Mouse (Mus musculus): Measurements from ENCODE around the gene Tesmin. TPM values are rescaled to one million over a fixed set of nuclear protein-coding genes. Genes with fewer than 3 reads are reported as not detected.

The Tesmin gene
- polyA plus RNA-seq (2012; rRNA removed), result 0.62 and 0.85 TPM in 2 replicates

DNA sequence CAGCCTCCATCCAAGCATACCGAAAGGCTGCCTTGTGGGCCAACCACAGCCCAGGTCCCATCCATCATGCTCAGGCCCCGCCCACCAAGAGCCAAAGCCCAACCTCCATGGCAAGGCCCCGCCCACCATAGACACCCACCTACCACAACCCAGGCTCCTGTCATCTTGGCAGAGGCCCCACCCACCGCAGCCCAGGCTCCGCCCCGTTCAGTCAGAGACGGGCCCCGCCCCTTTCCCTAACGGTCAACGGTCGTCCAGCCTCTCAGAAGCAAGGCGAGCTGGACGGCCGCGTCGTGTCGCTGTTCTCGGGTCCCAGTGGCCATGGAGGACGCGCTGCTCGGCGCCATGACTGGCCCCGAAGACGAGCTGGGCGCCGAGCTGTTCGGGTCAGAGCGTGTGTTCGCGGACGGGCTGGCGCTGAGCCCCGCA lies at the start of gene Tesmin:
Gene Tesmin (plus strand): TSS at position 229 of the 429 bp plus-strand sequence.
- Histone ChIP-seq H3K4me3 (ENCODE audit: control insufficient read depth, insufficient read depth, low read length) (peak within 1 kb of the TSS; percentile 53), H3K36me3 (ENCODE audit: control insufficient read depth, insufficient read depth, low read length) (peaks cover 9% of the 10 kb centered on the region), H3K27me3 (ENCODE audit: control insufficient read depth, insufficient read depth, low read length) (no peaks in the 10 kb centered on the region), H3K4me1 (replicated peaks; ENCODE audit: control insufficient read depth, insufficient read depth, low read length) (peaks cover 6% of the 10 kb centered on the region; the same call in 1 of the 2 replicates), H3K27ac (ENCODE audit: control insufficient read depth, insufficient read depth, low read length) (no peak within 1 kb of the TSS)
- TF ChIP-seq POLR2A (IDR thresholded peaks at IDR 0.05; ENCODE audit: control insufficient read depth, extremely low read depth, insufficient read depth, low read length, poor library complexity), result no peak
- peak; percentile 83 for DNase-seq
- WGBS, result 2% methylated on average over 33 of the region's 33 CpGs

DNA sequence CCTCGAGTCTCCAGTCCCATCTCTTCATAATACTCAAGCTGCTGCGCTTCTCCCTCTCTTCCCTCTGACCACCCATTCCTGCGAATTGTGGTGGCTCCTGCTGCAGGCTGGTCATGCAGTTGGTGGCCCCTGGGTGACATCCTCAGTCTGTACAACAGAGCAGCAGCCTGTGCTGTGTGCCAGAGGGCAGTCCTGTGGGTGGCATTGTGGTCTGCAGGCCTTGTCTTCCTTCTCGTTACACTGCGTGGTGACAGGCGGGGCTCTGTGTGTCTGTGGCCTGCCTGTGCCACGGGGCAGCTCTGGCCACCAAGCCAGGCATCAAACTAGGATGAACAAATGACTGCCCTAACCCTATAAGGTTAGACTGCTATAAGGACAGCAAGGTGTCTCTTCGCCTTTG lies 49.5 kb upstream of the Tesmin start:
- Histone ChIP-seq H3K27me3 (ENCODE audit: control insufficient read depth, insufficient read depth, low read length) (no peaks in the 10 kb centered on the region), H3K27ac (ENCODE audit: control insufficient read depth, insufficient read depth, low read length) (no peak overlapping the region), H3K4me1 (replicated peaks; ENCODE audit: control insufficient read depth, insufficient read depth, low read length) (peaks cover 34% of the 10 kb centered on the region), H3K36me3 (ENCODE audit: control insufficient read depth, insufficient read depth, low read length) (no peaks in the 10 kb centered on the region), H3K4me3 (ENCODE audit: control insufficient read depth, insufficient read depth, low read length) (no peak overlapping the region)
- WGBS, result 56% methylated on average over 8 of the region's 8 CpGs
- TF ChIP-seq CTCF (IDR thresholded peaks at IDR 0.05; ENCODE audit: borderline replicate concordance, control insufficient read depth, extremely low read depth, insufficient read depth, low read length, poor library complexity) (no peak), POLR2A (IDR thresholded peaks at IDR 0.05; ENCODE audit: control insufficient read depth, extremely low read depth, insufficient read depth, low read length, poor library complexity) (no peak)
- DNase-seq, result no peak

DNA sequence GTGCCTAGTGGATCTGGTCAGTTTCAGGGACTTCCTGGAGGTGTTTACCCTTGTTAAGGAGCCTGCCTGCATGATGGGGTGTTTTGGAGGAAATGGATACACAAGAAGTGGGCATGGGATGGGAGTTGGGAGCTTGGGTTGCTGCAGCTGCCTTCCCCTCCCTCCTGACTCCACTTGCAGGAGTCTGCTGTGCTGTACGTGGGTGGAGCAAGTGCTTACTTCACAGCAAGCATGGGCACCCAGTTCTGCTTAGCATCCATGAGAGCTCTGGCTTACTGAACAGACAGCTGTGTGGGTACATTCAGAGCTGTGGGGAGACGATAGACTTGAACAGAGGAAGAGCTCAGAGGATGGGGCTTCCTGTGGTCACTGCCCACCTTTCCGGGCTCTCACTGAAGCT lies 47.6 kb upstream of the Tesmin start:
- peaks cover 34% of the 10 kb centered on the region for H3K4me1 ChIP-seq (replicated peaks; ENCODE audit: control insufficient read depth, insufficient read depth, low read length)
- no peak for TF ChIP-seq POLR2A (IDR thresholded peaks at IDR 0.05; ENCODE audit: control insufficient read depth, extremely low read depth, insufficient read depth, low read length, poor library complexity)
- no peak for TF ChIP-seq CTCF (IDR thresholded peaks at IDR 0.05; ENCODE audit: borderline replicate concordance, control insufficient read depth, extremely low read depth, insufficient read depth, low read length, poor library complexity)
- peak overlapping the region; percentile 23; the same call in 1 of the 2 replicates for H3K27ac ChIP-seq (ENCODE audit: control insufficient read depth, insufficient read depth, low read length)
- no peak overlapping the region for H3K4me3 ChIP-seq (ENCODE audit: control insufficient read depth, insufficient read depth, low read length)
- WGBS, result 8% methylated on average over 3 of the region's 3 CpGs
- H3K36me3 ChIP-seq (ENCODE audit: control insufficient read depth, insufficient read depth, low read length), result no peaks in the 10 kb centered on the region
- no peaks in the 10 kb centered on the region for H3K27me3 ChIP-seq (ENCODE audit: control insufficient read depth, insufficient read depth, low read length)
- peak; percentile 11 for DNase-seq

DNA sequence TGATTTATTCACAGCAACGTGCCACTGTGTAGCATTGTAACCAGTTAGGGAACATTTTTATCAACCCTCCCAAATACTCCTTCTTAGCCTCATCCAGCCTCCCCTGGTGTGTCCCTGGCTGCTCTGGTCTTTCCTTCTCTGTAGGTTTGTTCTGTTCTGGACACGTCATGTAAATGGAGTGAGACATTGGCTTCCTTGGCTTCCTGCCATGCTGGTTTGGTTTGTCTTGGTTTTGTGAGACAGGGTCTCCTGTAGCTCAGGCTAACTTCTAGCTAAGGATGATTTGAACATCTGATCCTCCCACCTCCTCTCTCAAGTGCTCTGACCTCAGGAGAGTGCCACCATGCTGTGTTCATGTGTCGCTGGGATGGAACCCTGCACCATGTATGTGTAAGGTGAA lies 44.7 kb upstream of the Tesmin start:
- H3K4me1 ChIP-seq (replicated peaks; ENCODE audit: control insufficient read depth, insufficient read depth, low read length), result peaks cover 33% of the 10 kb centered on the region
- H3K27ac ChIP-seq (ENCODE audit: control insufficient read depth, insufficient read depth, low read length), result no peak overlapping the region
- TF ChIP-seq POLR2A (IDR thresholded peaks at IDR 0.05; ENCODE audit: control insufficient read depth, extremely low read depth, insufficient read depth, low read length, poor library complexity) (no peak), CTCF (IDR thresholded peaks at IDR 0.05; ENCODE audit: borderline replicate concordance, control insufficient read depth, extremely low read depth, insufficient read depth, low read length, poor library complexity) (no peak)
- 94% methylated on average over 3 of the region's 3 CpGs for WGBS
- DNase-seq, result no peak
- no peaks in the 10 kb centered on the region for H3K27me3 ChIP-seq (ENCODE audit: control insufficient read depth, insufficient read depth, low read length)
- H3K4me3 ChIP-seq (ENCODE audit: control insufficient read depth, insufficient read depth, low read length), result no peak overlapping the region
- no peaks in the 10 kb centered on the region for H3K36me3 ChIP-seq (ENCODE audit: control insufficient read depth, insufficient read depth, low read length)

DNA sequence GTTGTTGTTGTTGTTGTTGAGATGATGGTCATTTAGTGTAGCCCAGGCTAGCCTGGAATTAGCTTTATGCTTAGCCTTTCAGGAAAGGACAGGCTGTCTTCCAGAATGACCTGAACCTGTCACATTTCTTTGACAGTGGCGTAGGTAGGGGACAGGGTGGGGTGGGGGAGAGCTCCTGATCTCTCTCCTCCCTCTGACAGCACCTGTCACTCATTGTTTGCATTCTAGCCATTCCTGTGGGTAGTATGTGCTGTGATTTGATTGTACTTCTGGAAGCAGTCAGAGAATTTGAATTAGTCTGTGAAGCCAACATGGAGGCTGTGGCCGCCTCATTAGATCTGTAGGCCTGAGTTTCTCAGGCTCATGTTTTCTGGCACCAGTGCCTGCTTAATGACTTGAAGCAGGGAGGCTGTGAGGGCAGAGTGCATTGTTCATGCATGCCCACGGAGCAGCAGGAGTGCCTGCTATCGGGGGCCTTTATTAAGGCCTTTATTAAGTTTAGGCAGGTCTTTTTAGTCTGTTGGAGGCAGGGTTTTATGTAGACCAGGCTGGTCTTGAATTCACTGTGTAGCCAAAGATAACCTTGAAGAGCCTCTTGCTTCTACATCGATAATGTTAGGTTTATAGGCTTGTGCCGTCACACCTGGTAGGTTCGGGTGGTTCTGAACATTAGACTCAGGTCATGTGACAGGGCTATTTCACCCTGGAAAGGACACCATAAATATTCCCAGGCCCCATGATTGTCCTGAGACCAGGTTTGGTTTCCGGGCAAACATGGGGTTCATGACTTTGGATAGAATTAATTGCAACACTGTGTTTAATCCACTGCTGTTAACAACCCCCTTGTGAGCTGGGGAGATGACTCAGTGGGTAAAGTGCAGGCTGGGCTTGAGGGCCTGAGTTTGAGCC lies 43.8 kb upstream of the Tesmin start:
- WGBS, result 94% methylated on average over 8 of the region's 8 CpGs
- no peaks in the 10 kb centered on the region for H3K36me3 ChIP-seq (ENCODE audit: control insufficient read depth, insufficient read depth, low read length)
- no peak overlapping the region for H3K4me3 ChIP-seq (ENCODE audit: control insufficient read depth, insufficient read depth, low read length)
- peaks cover 23% of the 10 kb centered on the region for H3K4me1 ChIP-seq (replicated peaks; ENCODE audit: control insufficient read depth, insufficient read depth, low read length)
- DNase-seq, result no peak
- no peak overlapping the region for H3K27ac ChIP-seq (ENCODE audit: control insufficient read depth, insufficient read depth, low read length)
- no peak for TF ChIP-seq CTCF (IDR thresholded peaks at IDR 0.05; ENCODE audit: borderline replicate concordance, control insufficient read depth, extremely low read depth, insufficient read depth, low read length, poor library complexity)
- TF ChIP-seq POLR2A (IDR thresholded peaks at IDR 0.05; ENCODE audit: control insufficient read depth, extremely low read depth, insufficient read depth, low read length, poor library complexity), result no peak
- no peaks in the 10 kb centered on the region for H3K27me3 ChIP-seq (ENCODE audit: control insufficient read depth, insufficient read depth, low read length)

DNA sequence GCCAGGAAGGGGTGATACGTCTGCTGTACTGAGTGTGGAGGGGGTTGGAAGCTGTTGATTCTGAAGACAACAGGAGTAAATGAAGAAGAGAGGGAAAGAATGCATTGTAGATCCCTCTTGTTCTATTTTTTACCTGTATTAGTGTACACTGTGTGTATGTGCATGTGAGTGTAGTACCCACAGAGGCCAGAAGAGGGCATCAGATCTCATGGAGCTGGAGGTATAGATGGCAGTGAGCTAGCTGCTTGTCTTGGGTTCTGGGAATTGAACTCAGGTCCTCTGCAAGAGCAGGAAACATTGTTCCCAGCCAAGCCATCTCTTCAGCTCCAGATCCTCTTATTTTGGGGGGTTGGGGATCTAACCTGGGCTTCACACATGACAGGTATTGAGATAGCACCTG lies 40.9 kb upstream of the Tesmin start:
- no peaks in the 10 kb centered on the region for H3K36me3 ChIP-seq (ENCODE audit: control insufficient read depth, insufficient read depth, low read length)
- no peak overlapping the region for H3K27ac ChIP-seq (ENCODE audit: control insufficient read depth, insufficient read depth, low read length)
- no peak for DNase-seq
- peaks cover 6% of the 10 kb centered on the region for H3K4me1 ChIP-seq (replicated peaks; ENCODE audit: control insufficient read depth, insufficient read depth, low read length)
- no peak overlapping the region for H3K4me3 ChIP-seq (ENCODE audit: control insufficient read depth, insufficient read depth, low read length)
- no peaks in the 10 kb centered on the region for H3K27me3 ChIP-seq (ENCODE audit: control insufficient read depth, insufficient read depth, low read length)
- TF ChIP-seq CTCF (IDR thresholded peaks at IDR 0.05; ENCODE audit: borderline replicate concordance, control insufficient read depth, extremely low read depth, insufficient read depth, low read length, poor library complexity), result no peak
- TF ChIP-seq POLR2A (IDR thresholded peaks at IDR 0.05; ENCODE audit: control insufficient read depth, extremely low read depth, insufficient read depth, low read length, poor library complexity), result no peak
- WGBS, result 100% methylated on average over 1 of the region's 1 CpGs
